Mouse (Mus musculus) neural tube, embryonic 12.5 days (tissue): ENCODE results near the gene Gm7356. TPM values are rescaled to one million over a fixed set of nuclear protein-coding genes. Genes with fewer than 3 reads are reported as not detected.

ENCODE experiments used
- polyA plus RNA-seq: library from polyadenylated mRNA; unstranded; fragments of >200 nt; fragmentation: Nextera tagmentation; extraction: Ambion mirVana; gene quantifications from 2 replicates; pipeline ENCODE4 v1.2.1, GENCODE M21; 2016

The Gm7356 gene
- polyA plus RNA-seq, 1 experiment from 2014 or later, result not detected

Other genes starting within 250 kb of the Gm7356 start
- 151 and 156 TPM in 2 replicates for gene Afdn, start 243.2 kb downstream of the Gm7356 start, polyA plus RNA-seq
- gene Tcte2, start 241.9 kb downstream of the Gm7356 start, polyA plus RNA-seq, result 12.7 and 16.9 TPM in 2 replicates
- not detected in 2 replicates for gene Gm7168, start 55.3 kb downstream of the Gm7356 start, polyA plus RNA-seq
- not detected in 2 replicates for gene Gm7358, start 55.8 kb upstream of the Gm7356 start, polyA plus RNA-seq
- gene Dact2, start 200.6 kb upstream of the Gm7356 start, polyA plus RNA-seq, result 0.64 and 0.70 TPM in 2 replicates